Mouse (Mus musculus) spleen, postnatal 0 days (tissue): ENCODE results near the gene 3110018I06Rik. TPM values are rescaled to one million over a fixed set of nuclear protein-coding genes. Genes with fewer than 3 reads are reported as not detected.

Experiments
- polyA plus RNA-seq: library from polyadenylated mRNA; unstranded; fragments of >200 nt; fragmentation: Nextera tagmentation; extraction: Ambion mirVana; gene quantifications from 2 replicates; pipeline ENCODE4 v1.2.1, GENCODE M21; 2015

The 3110018I06Rik gene
- not detected in 2 replicates for polyA plus RNA-seq

GRCm38 (mm10) chr12:107488371-107488770 lies at the start of gene 3110018I06Rik:
Gene 3110018I06Rik, plus strand, starts transcription at chr12:107488632.

